Comparison of ENCODE assay signal across 8 mouse cellular contexts in the genomic region with DNA sequence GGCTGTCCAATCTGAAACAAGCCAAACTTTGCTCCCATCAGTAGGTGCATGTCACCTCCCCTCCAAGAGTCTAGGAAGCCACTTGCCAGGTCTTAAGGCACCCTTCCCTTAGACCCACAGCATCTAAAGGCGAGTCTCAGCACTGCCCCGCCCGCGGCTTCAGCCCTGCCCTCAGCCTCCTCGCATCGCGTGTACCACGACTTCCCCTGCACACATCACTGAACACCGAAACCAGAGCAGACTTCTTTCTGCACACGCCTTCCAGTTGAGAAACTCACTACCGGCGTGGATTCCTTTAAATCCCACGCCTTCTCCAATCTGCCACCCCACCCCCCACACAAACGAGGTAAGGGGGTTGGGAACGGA.
DNase-seq lines count a peak whose midpoint lies in the region; ATAC-seq and TF ChIP-seq lines count a peak whose summit lies in the region.

No protein-coding gene starts in this region.

- WGBS in heart, embryonic 11.5 days (ENCODE audit: insufficient replicate concordance) = 1% methylated on average over 15 of the region's 15 CpGs
- WGBS in limb, embryonic 10.5 days = under 1% methylated on average over 15 of the region's 15 CpGs
- WGBS in neural tube, embryonic 15.5 days = under 1% methylated on average over 15 of the region's 15 CpGs

- TF ChIP-seq CTCF in embryonic fibroblast, embryonic 13.5 days (IDR thresholded peaks at IDR 0.05; ENCODE audit: borderline replicate concordance, insufficient read depth, low read length) = no peak

- H3K36me3 ChIP-seq in heart, embryonic 11.5 days (ENCODE audit: control insufficient read depth, insufficient read depth, low read length) = no peaks in the 10 kb centered on the region
- H3K36me3 ChIP-seq in limb, embryonic 10.5 days = no peaks in the 10 kb centered on the region
- no peaks in the 10 kb centered on the region for H3K36me3 ChIP-seq in neural tube, embryonic 15.5 days

- H3K27me3 ChIP-seq in heart, embryonic 11.5 days (ENCODE audit: control insufficient read depth, insufficient read depth, low read length) = peaks cover 44% of the 10 kb centered on the region
- H3K27me3 ChIP-seq in limb, embryonic 10.5 days (ENCODE audit: low read depth, poor library complexity, severe bottlenecking) = peaks cover 58% of the 10 kb centered on the region
- 0 out of 2 replicates have a peak, but pooled peaks cover 6% of the 10 kb centered on the region for H3K27me3 ChIP-seq in neural tube, embryonic 15.5 days (replicated peaks)

- no peak for ATAC-seq in heart, embryonic 11.5 days (replicated peaks; ENCODE audit: insufficient number of reproducible peaks, low FRiP score, low TSS enrichment)
- ATAC-seq in neural tube, embryonic 15.5 days (ENCODE audit: low FRiP score) = peak; percentile 80

- no peaks in the 10 kb centered on the region for H3K9me3 ChIP-seq in heart, embryonic 11.5 days (replicated peaks; ENCODE audit: control insufficient read depth, low read length)
- no peaks in the 10 kb centered on the region for H3K9me3 ChIP-seq in limb, embryonic 10.5 days (replicated peaks)
- H3K9me3 ChIP-seq in neural tube, embryonic 15.5 days (replicated peaks) = no peaks in the 10 kb centered on the region

- no peak overlapping the region for H3K27ac ChIP-seq in heart, embryonic 11.5 days (ENCODE audit: low read depth, low read length)
- no peak overlapping the region for H3K27ac ChIP-seq in embryonic fibroblast, embryonic 13.5 days (ENCODE audit: insufficient read depth, low read length)
- H3K27ac ChIP-seq in limb, embryonic 10.5 days = no peak overlapping the region
- peak overlapping the region; percentile 90 for H3K27ac ChIP-seq in neural tube, embryonic 15.5 days (replicated peaks)

- no peak for DNase-seq in heart, postnatal 36 days
- peak; percentile 19 for DNase-seq in ES-CJ7 (ENCODE audit: low read depth, low spot score)
- no peak for DNase-seq in limb, embryonic 10.5 days (ENCODE audit: low spot score)
- DNase-seq in ovary, postnatal 14 days (ENCODE audit: low spot score) = no peak
- DNase-seq in frontal cortex, postnatal 10 days (ENCODE audit: low spot score in 2 of 2) = no peak

- H3K9ac ChIP-seq in heart, embryonic 11.5 days (ENCODE audit: low read depth, low read length) = no peak overlapping the region
- H3K9ac ChIP-seq in neural tube, embryonic 15.5 days (replicated peaks) = peak overlapping the region; percentile 77

- intact Hi-C loops in heart, postnatal 36 days (cut with DNase I) = no loop called here

- H3K4me3 ChIP-seq in heart, embryonic 11.5 days (ENCODE audit: low read depth, low read length) = peak overlapping the region; percentile 49
- H3K4me3 ChIP-seq in embryonic fibroblast, embryonic 13.5 days (ENCODE audit: insufficient read depth, low read length) = peak overlapping the region; percentile 33
- peak overlapping the region; percentile 75 for H3K4me3 ChIP-seq in limb, embryonic 10.5 days
- H3K4me3 ChIP-seq in neural tube, embryonic 15.5 days (replicated peaks) = peak overlapping the region; percentile 77

- peak overlapping the region; percentile 84 for H3K4me2 ChIP-seq in heart, embryonic 11.5 days
- peak overlapping the region; percentile 91 for H3K4me2 ChIP-seq in neural tube, embryonic 15.5 days

- H3K4me1 ChIP-seq in heart, embryonic 11.5 days (ENCODE audit: control insufficient read depth, insufficient read depth, low read length) = no peaks in the 10 kb centered on the region
- no peaks in the 10 kb centered on the region for H3K4me1 ChIP-seq in embryonic fibroblast, embryonic 13.5 days (ENCODE audit: control insufficient read depth, insufficient read depth, low read length)
- peaks cover 19% of the 10 kb centered on the region for H3K4me1 ChIP-seq in limb, embryonic 10.5 days
- H3K4me1 ChIP-seq in neural tube, embryonic 15.5 days = peaks cover 36% of the 10 kb centered on the region

- TF ChIP-seq POLR2A in embryonic fibroblast, embryonic 13.5 days (IDR thresholded peaks at IDR 0.05; ENCODE audit: low read depth, low read length) = no peak
